Mouse (Mus musculus) embryonic facial prominence, embryonic 13.5 days (tissue): ENCODE results near the gene Trim34b. TPM values are rescaled to one million over a fixed set of nuclear protein-coding genes. Genes with fewer than 3 reads are reported as not detected.
"Not testable (repeated sequence)": the region's sequence is repeated elsewhere in the genome, so short reads cannot be mapped to it uniquely, and the experiment has no call there.

ENCODE experiments used
- ATAC-seq: fragments of 200-750 bp; cut with Nextera tagmentation; 2 replicates; pipeline ENCODE4 v1.8.0; 2017; ENCODE audit warnings: low read depth; ENCODE audit not compliant: insufficient number of reproducible peaks, insufficient read depth, low FRiP score, low TSS enrichment
- H3K27ac ChIP-seq: fragments of 300-500 bp; sonication (generic); 2 replicates; pipeline ENCODE4 v1.5.1; 2015; ENCODE audit warnings: moderate library complexity, mild to moderate bottlenecking, inconsistent platforms
- H3K27me3 ChIP-seq: fragments of 300-500 bp; sonication (generic); 2 replicates; pipeline ENCODE4 v1.6.1; 2015; ENCODE audit warnings: mild to moderate bottlenecking, inconsistent platforms
- H3K36me3 ChIP-seq: fragments of 300-500 bp; sonication (generic); 2 replicates; pipeline ENCODE4 v1.6.1; 2015; ENCODE audit warnings: mild to moderate bottlenecking, inconsistent platforms
- H3K4me1 ChIP-seq: fragments of 300-500 bp; sonication (generic); 2 replicates; pipeline ENCODE4 v1.6.1; 2015; ENCODE audit warnings: inconsistent platforms
- H3K4me2 ChIP-seq: fragments of 300-500 bp; sonication (generic); 2 replicates; pipeline ENCODE4 v1.6.1; 2015; ENCODE audit warnings: moderate library complexity, mild to moderate bottlenecking, inconsistent platforms
- H3K4me3 ChIP-seq: fragments of 300-500 bp; sonication (generic); 2 replicates; pipeline ENCODE4 v1.5.1; 2015; ENCODE audit warnings: mild to moderate bottlenecking, inconsistent platforms
- H3K9ac ChIP-seq: fragments of 300-500 bp; sonication (generic); 2 replicates; pipeline ENCODE4 v1.6.1; 2015; ENCODE audit warnings: mild to moderate bottlenecking, inconsistent platforms
- H3K9me3 ChIP-seq: fragments of 300-500 bp; sonication (generic); 2 replicates; pipeline ENCODE4 v1.6.1; 2016; ENCODE audit warnings: inconsistent platforms
- whole genome bisulfite sequencing: fragments of 180-500 bp; shearing (Covaris S2); methylation state at CpG from one replicate; pipeline ENCODE4 v1.1.7; 2015; ENCODE audit warnings: mixed read lengths; 5-methylcytosine and 5-hydroxymethylcytosine counted together
- polyA plus RNA-seq: library from polyadenylated mRNA; unstranded; fragments of >200 nt; fragmentation: Nextera tagmentation; extraction: Ambion mirVana; gene quantifications from 2 replicates; pipeline ENCODE4 v1.2.1, GENCODE M21; 2015

Trim34b gene
- polyA plus RNA-seq = not detected in 2 replicates

- not testable (repeated sequence) for H3K36me3 ChIP-seq, ATAC-seq, H3K4me2 ChIP-seq, H3K4me1 ChIP-seq, H3K9ac ChIP-seq, H3K27ac ChIP-seq, H3K9me3 ChIP-seq, H3K4me3 ChIP-seq, H3K27me3 ChIP-seq
- WGBS = 83% methylated on average over 2 of the region's 2 CpGs
These were observed at the start of gene Trim34b for GRCm38 (mm10) chr7:104329171-104329570. Gene Trim34b, plus strand, starts transcription at chr7:104329471.

- not testable (repeated sequence) for H3K9ac ChIP-seq, H3K9me3 ChIP-seq, H3K27ac ChIP-seq, H3K36me3 ChIP-seq, H3K4me2 ChIP-seq, H3K4me3 ChIP-seq, H3K27me3 ChIP-seq, ATAC-seq, H3K4me1 ChIP-seq
- WGBS = 41% methylated on average over 14 of the region's 14 CpGs
These were observed 41.5 kb upstream of the Trim34b start, which contains the start of gene Trim5 for GRCm38 (mm10) chr7:104287576-104288443. Gene Trim5, minus strand, starts transcription at chr7:104288094.

- H3K4me2 ChIP-seq = no peak overlapping the region
- no peak for ATAC-seq
- no peaks in the 10 kb centered on the region for H3K27me3 ChIP-seq
- no peak overlapping the region for H3K9ac ChIP-seq
- no peak overlapping the region for H3K4me3 ChIP-seq
- no peaks in the 10 kb centered on the region for H3K9me3 ChIP-seq
- H3K4me1 ChIP-seq = no peaks in the 10 kb centered on the region
- H3K36me3 ChIP-seq = no peaks in the 10 kb centered on the region
- no peak overlapping the region for H3K27ac ChIP-seq
- 81% methylated on average over 1 of the region's 1 CpGs for WGBS
These were observed 38.6 kb upstream of the Trim34b start for GRCm38 (mm10) chr7:104290641-104291040.

- Histone ChIP-seq H3K27me3 (no peaks in the 10 kb centered on the region), H3K9ac (no peak overlapping the region), H3K36me3 (no peaks in the 10 kb centered on the region), H3K4me2 (no peak overlapping the region), H3K27ac (no peak overlapping the region), H3K4me3 (no peak overlapping the region), H3K9me3 (no peaks in the 10 kb centered on the region), H3K4me1 (no peaks in the 10 kb centered on the region)
- 83% methylated on average over 5 of the region's 5 CpGs for WGBS
- ATAC-seq = no peak
These were observed 37.5 kb upstream of the Trim34b start for GRCm38 (mm10) chr7:104291638-104292400.

GRCm38 (mm10) chr7:104314796-104315353 is 14.4 kb upstream of the Trim34b start:
- ATAC-seq = no peak
- WGBS = 13% methylated on average over 15 of the region's 15 CpGs
- Histone ChIP-seq H3K9ac (peak overlapping the region; percentile 65), H3K27ac (no peak overlapping the region), H3K9me3 (no peaks in the 10 kb centered on the region), H3K4me3 (peak overlapping the region; percentile 44), H3K27me3 (no peaks in the 10 kb centered on the region), H3K4me2 (peak overlapping the region; percentile 55), H3K36me3 (no peaks in the 10 kb centered on the region), H3K4me1 (no peaks in the 10 kb centered on the region)

- Histone ChIP-seq H3K4me2 (peak within 1 kb of the TSS; percentile 55), H3K4me3 (peak within 1 kb of the TSS; percentile 44), H3K9ac (peak within 1 kb of the TSS; percentile 65)
- WGBS = 27% methylated on average over 4 of the region's 4 CpGs
- H3K36me3 ChIP-seq, H3K27ac ChIP-seq, H3K4me1 ChIP-seq, H3K27me3 ChIP-seq, H3K9me3 ChIP-seq: not testable (repeated sequence)
- ATAC-seq = 0 out of 2 replicates have a peak, but pooled peaks have one; percentile 64
These were observed 13.7 kb upstream of the Trim34b start, which contains the start of gene Trim12a for GRCm38 (mm10) chr7:104315369-104316080. Gene Trim12a, minus strand, starts transcription at chr7:104315466.

- no peak for ATAC-seq
- 78% methylated on average over 9 of the region's 9 CpGs for WGBS
- no peaks in the 10 kb centered on the region for H3K36me3 ChIP-seq
These were observed 7.2 kb upstream of the Trim34b start for GRCm38 (mm10) chr7:104322028-104322427.

GRCm38 (mm10) chr7:104335547-104335946 is 6.3 kb downstream of the Trim34b start:
- not testable (repeated sequence) for H3K4me2 ChIP-seq, ATAC-seq, H3K27ac ChIP-seq, H3K27me3 ChIP-seq, H3K9me3 ChIP-seq, H3K4me1 ChIP-seq, H3K4me3 ChIP-seq, H3K36me3 ChIP-seq, H3K9ac ChIP-seq
- WGBS = 76% methylated on average over 3 of the region's 3 CpGs

More at GRCm38 (mm10) chr7:104322028-104322427, 7.2 kb upstream of the Trim34b start:
- no peaks in the 10 kb centered on the region for H3K9me3 ChIP-seq
- no peak overlapping the region for H3K4me3 ChIP-seq
- no peak overlapping the region for H3K27ac ChIP-seq
- H3K9ac ChIP-seq = no peak overlapping the region
- no peaks in the 10 kb centered on the region for H3K4me1 ChIP-seq
- no peaks in the 10 kb centered on the region for H3K27me3 ChIP-seq
- no peak overlapping the region for H3K4me2 ChIP-seq

- ATAC-seq, H3K4me2 ChIP-seq, H3K27ac ChIP-seq, H3K9ac ChIP-seq, H3K4me1 ChIP-seq, H3K4me3 ChIP-seq, H3K27me3 ChIP-seq, H3K36me3 ChIP-seq, H3K9me3 ChIP-seq: not testable (repeated sequence)
- WGBS = 89% methylated on average over 4 of the region's 4 CpGs
These were observed 11.5 kb downstream of the Trim34b start for GRCm38 (mm10) chr7:104340744-104341143.

GRCm38 (mm10) chr7:104348043-104348442 is 18.8 kb downstream of the Trim34b start:
- H3K36me3 ChIP-seq, H3K4me1 ChIP-seq, H3K4me2 ChIP-seq, H3K27me3 ChIP-seq, H3K27ac ChIP-seq, ATAC-seq, H3K4me3 ChIP-seq, H3K9me3 ChIP-seq, H3K9ac ChIP-seq: not testable (repeated sequence)
- 86% methylated on average over 4 of the region's 4 CpGs for whole genome bisulfite sequencing
